Mouse (Mus musculus) spleen, adult 2 months (tissue): ENCODE measurements around the gene Rbms3. TPM values are rescaled to one million over a fixed set of nuclear protein-coding genes. Genes with fewer than 3 reads are reported as not detected.

Source experiments
- DNase-seq, 2 experiments: peaks; one replicate each; pipeline versions ENCODE4 v3.0.0 to v3.0.0-alpha.2; 2012 to 2021; ENCODE audit warnings: low spot score in 2 of 2, low read depth in 1 of 2
- H3K27ac ChIP-seq: fragments of 200-500 bp; 2 replicates; pipeline ENCODE4 v1.5.1; 2012; ENCODE audit warnings: low read length, inconsistent platforms; ENCODE audit not compliant: insufficient read depth
- H3K27me3 ChIP-seq: fragments of 200-500 bp; 2 replicates; pipeline ENCODE4 v1.6.1; 2012; ENCODE audit warnings: mild to moderate bottlenecking, moderate library complexity, low read length, inconsistent platforms; ENCODE audit not compliant: control insufficient read depth, insufficient read depth
- H3K36me3 ChIP-seq: fragments of 200-500 bp; 2 replicates; pipeline ENCODE4 v1.6.1; 2012; ENCODE audit warnings: mild to moderate bottlenecking, low read length, inconsistent platforms; ENCODE audit not compliant: control insufficient read depth, insufficient read depth
- H3K4me1 ChIP-seq: fragments of 200-500 bp; 2 replicates; pipeline ENCODE4 v1.6.1; 2011; ENCODE audit warnings: inconsistent platforms; ENCODE audit not compliant: control insufficient read depth, insufficient read depth, insufficient read length
- H3K4me3 ChIP-seq: fragments of 200-500 bp; 2 replicates; pipeline ENCODE4 v1.5.1; 2011; ENCODE audit warnings: mild to moderate bottlenecking, inconsistent platforms; ENCODE audit not compliant: insufficient read depth, insufficient read length; ENCODE audit errors: extremely low read depth
- CTCF ChIP-seq: fragments of 200-500 bp; IDR thresholded peaks from 2 replicates; pipeline ENCODE4 v1.5.1; 2011; ENCODE audit warnings: mild to moderate bottlenecking, inconsistent platforms; ENCODE audit not compliant: insufficient read depth, insufficient read length, insufficient replicate concordance; ENCODE audit errors: extremely low read depth
- POLR2A ChIP-seq: fragments of 200-500 bp; IDR thresholded peaks from 2 replicates; pipeline ENCODE4 v1.6.1; 2011; ENCODE audit warnings: low read depth, low read length, inconsistent platforms
- WGBS: fragments of 180-500 bp; shearing (Covaris S2); methylation state at CpG from one replicate; pipeline ENCODE4 v1.1.7; 2018; 5-methylcytosine and 5-hydroxymethylcytosine counted together
- polyA plus RNA-seq: library from polyadenylated mRNA; depleted of rRNA; stranded (reverse); fragments of >200 nt; gene quantifications from 2 replicates; pipeline ENCODE4 v1.2.3, GENCODE M21; 2012

Rbms3 gene
- polyA plus RNA-seq, 1 experiment = 6.8 TPM

GRCm38 (mm10) chr9:116821601-116822000 is 808.1 kb downstream of the Rbms3 start:
- WGBS = 81% methylated on average over 7 of the region's 7 CpGs
- Histone ChIP-seq H3K36me3 (no peaks in the 10 kb centered on the region), H3K27ac (no peak overlapping the region), H3K27me3 (no peaks in the 10 kb centered on the region), H3K4me1 (no peaks in the 10 kb centered on the region), H3K4me3 (no peak overlapping the region)
- TF ChIP-seq POLR2A (no peak), CTCF (no peak)
- DNase-seq = no peak

DNA sequence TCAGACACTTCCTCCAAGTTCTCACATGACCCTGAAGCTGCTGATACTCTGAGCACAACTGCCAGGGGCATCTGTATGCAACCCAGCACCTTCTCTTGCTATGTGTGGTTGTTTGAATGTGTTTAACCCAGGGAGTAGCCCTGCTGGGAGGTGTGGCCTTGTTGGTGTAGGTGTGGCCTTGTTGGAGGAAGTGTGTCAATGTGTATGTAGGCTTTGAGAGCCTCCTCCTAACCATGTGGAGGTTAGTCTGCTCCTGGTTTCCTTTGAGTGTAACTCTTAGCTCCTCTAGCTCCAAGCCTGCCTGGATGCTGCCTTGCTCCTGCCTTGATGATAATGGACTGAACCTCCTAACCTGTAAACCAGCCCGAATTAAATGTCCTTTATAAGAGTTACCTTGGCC is 812.5 kb downstream of the Rbms3 start:
- no peaks in the 10 kb centered on the region for H3K27me3 ChIP-seq
- no peak for DNase-seq
- H3K36me3 ChIP-seq = no peaks in the 10 kb centered on the region
- no peak overlapping the region for H3K27ac ChIP-seq
- no peak for TF ChIP-seq CTCF
- TF ChIP-seq POLR2A = no peak
- 86% methylated on average over 1 of the region's 1 CpGs for WGBS
- H3K4me3 ChIP-seq = no peak overlapping the region
- no peaks in the 10 kb centered on the region for H3K4me1 ChIP-seq

GRCm38 (mm10) chr9:116814495-116815094 is 815.1 kb downstream of the Rbms3 start:
- 82% methylated on average over 10 of the region's 10 CpGs for whole genome bisulfite sequencing
- H3K4me1 ChIP-seq = no peaks in the 10 kb centered on the region
- H3K27me3 ChIP-seq = no peaks in the 10 kb centered on the region
- no peak overlapping the region for H3K4me3 ChIP-seq
- DNase-seq = no peak
- TF ChIP-seq CTCF = no peak
- no peak for TF ChIP-seq POLR2A
- no peaks in the 10 kb centered on the region for H3K36me3 ChIP-seq
- H3K27ac ChIP-seq = no peak overlapping the region

GRCm38 (mm10) chr9:116813396-116813795 is 816.3 kb downstream of the Rbms3 start:
- H3K27me3 ChIP-seq = no peaks in the 10 kb centered on the region
- no peak overlapping the region for H3K4me3 ChIP-seq
- no peak for DNase-seq
- H3K36me3 ChIP-seq = no peaks in the 10 kb centered on the region
- no peaks in the 10 kb centered on the region for H3K4me1 ChIP-seq
- 39% methylated on average over 2 of the region's 2 CpGs for WGBS
- no peak overlapping the region for H3K27ac ChIP-seq
- TF ChIP-seq CTCF = no peak
- TF ChIP-seq POLR2A = no peak

DNA sequence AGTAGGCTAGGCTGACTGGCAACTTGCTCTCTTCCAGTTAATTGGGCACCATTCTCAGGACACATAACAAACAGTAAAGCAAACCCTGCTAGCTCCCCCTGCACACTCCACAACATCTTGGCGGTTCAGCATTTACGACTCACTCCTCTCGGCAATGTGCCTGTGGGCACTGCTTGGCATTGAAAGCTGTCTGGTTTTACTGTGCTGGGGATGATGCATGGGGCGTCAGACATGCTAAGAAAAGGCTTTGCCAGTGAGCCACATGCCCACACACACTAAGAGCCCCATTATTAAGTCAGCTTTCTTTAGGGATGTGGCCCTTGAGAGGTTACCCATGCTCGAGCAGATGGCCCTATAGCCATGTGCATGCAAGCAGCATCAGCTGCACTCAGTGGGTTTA is 820.5 kb downstream of the Rbms3 start:
- H3K36me3 ChIP-seq = no peaks in the 10 kb centered on the region
- no peak overlapping the region for H3K4me3 ChIP-seq
- H3K4me1 ChIP-seq = no peaks in the 10 kb centered on the region
- no peak for DNase-seq
- H3K27me3 ChIP-seq = no peaks in the 10 kb centered on the region
- no peak overlapping the region for H3K27ac ChIP-seq
- WGBS = 90% methylated on average over 5 of the region's 5 CpGs
- TF ChIP-seq POLR2A (no peak), CTCF (no peak)

GRCm38 (mm10) chr9:116808401-116808800 is 821.3 kb downstream of the Rbms3 start:
- no peak overlapping the region for H3K27ac ChIP-seq
- 73% methylated on average over 4 of the region's 4 CpGs for WGBS

GRCm38 (mm10) chr9:116807166-116808081 is 822.3 kb downstream of the Rbms3 start:
- Histone ChIP-seq H3K36me3 (no peaks in the 10 kb centered on the region), H3K4me3 (no peak overlapping the region), H3K4me1 (no peaks in the 10 kb centered on the region), H3K27me3 (no peaks in the 10 kb centered on the region), H3K27ac (no peak overlapping the region)
- WGBS = 84% methylated on average over 16 of the region's 16 CpGs
- TF ChIP-seq POLR2A = no peak
- TF ChIP-seq CTCF = no peak
- DNase-seq = no peak

More at GRCm38 (mm10) chr9:116808401-116808800, 821.3 kb downstream of the Rbms3 start:
- no peak overlapping the region for H3K4me3 ChIP-seq
- H3K36me3 ChIP-seq = no peaks in the 10 kb centered on the region
- DNase-seq = no peak
- no peaks in the 10 kb centered on the region for H3K27me3 ChIP-seq
- TF ChIP-seq POLR2A (no peak), CTCF (no peak)
- H3K4me1 ChIP-seq = no peaks in the 10 kb centered on the region
